Mouse (Mus musculus) Patski (cell line): ENCODE measurements around the gene Serping1. TPM values are rescaled to one million over a fixed set of nuclear protein-coding genes. Genes with fewer than 3 reads are reported as not detected.
"Not testable (repeated sequence)": the region's sequence is repeated elsewhere in the genome, so short reads cannot be mapped to it uniquely, and the experiment has no call there.

Experiments used
- ATAC-seq: fragments of 100-300 bp; one replicate; pipeline ENCODE4 v1.8.0; 2021
- CTCF ChIA-PET: fragments of 350-600 bp; sonication (Branson Sonifier 250); formaldehyde crosslinking; loops from one replicate; lab custom pipeline; 2022; ENCODE audit warnings: inconsistent platforms; lab: Charles Lee
- POLR2A ChIA-PET: fragments of 350-600 bp; sonication (Branson Sonifier 250); formaldehyde crosslinking; loops from one replicate; lab custom pipeline; 2022; ENCODE audit warnings: antibody characterized with exemption, inconsistent platforms; lab: Charles Lee
- DNase-seq: peaks from one replicate; pipeline ENCODE4 v3.0.0-alpha.2; 2011; ENCODE audit warnings: low read depth, low spot score
- H3K27me3 ChIP-seq: fragments of 371-371 bp; one replicate; pipeline ENCODE4 v1.5.1; 2021
- CTCF ChIP-seq: fragments of 100-300 bp; IDR thresholded peaks from one replicate; pipeline ENCODE4 v1.5.1; 2021
- in situ Hi-C: fragments of 300-500 bp; cut with MboI; formaldehyde crosslinking; loops from 3 replicates; pipeline ENCODE4 v1.11.1; 2018; ENCODE audit warnings: low pct_unique_long_range_greater_than_20kb, mixed read lengths
- polyA plus RNA-seq: library from polyadenylated mRNA; unstranded; gene quantifications from one replicate; pipeline ENCODE4 v1.2.3, GENCODE M21; 2021

Serping1 gene
- polyA plus RNA-seq, 1 experiment from 2014 or later = 0.14 TPM

DNA sequence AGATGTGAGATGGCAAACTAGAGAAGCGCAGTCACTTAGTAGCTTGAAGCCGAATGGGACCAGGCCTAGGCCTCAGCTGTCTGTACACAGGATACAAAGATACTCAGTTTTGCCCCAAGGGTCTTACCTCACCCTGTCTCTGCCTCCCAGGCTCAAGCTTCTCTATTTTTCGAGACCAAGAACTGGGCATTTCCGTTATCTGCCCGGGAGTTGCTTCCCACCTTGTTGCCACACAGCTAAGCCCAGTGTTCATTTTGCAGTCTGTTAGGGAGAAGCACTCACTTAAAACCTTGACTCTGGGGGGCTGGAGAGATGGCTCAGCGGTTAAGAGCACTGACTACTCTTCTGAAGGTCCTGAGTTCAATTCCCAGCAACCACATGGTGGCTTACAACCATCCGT, 28.7 kb upstream of the Serping1 start:
- ATAC-seq (no peak), DNase-seq (no peak)
- TF ChIP-seq CTCF = no peak
- ChIA-PET POLR2A (interaction anchor here (0.9 kb wide), 1 partner anchor 51 kb away, joined by 5 read pairs; no protein-coding TSS in a partner anchor), CTCF (interaction anchor here (0.9 to 1.6 kb wide), 3 partner anchors 16 to 64 kb away, joined by 3 to 4 read pairs (median 3); no protein-coding TSS in a partner anchor)
- no peaks in the 10 kb centered on the region for H3K27me3 ChIP-seq
- in situ Hi-C loops = loop anchor here (10.0 kb wide), 1 partner anchor 319 kb away; no protein-coding TSS in a partner anchor

DNA sequence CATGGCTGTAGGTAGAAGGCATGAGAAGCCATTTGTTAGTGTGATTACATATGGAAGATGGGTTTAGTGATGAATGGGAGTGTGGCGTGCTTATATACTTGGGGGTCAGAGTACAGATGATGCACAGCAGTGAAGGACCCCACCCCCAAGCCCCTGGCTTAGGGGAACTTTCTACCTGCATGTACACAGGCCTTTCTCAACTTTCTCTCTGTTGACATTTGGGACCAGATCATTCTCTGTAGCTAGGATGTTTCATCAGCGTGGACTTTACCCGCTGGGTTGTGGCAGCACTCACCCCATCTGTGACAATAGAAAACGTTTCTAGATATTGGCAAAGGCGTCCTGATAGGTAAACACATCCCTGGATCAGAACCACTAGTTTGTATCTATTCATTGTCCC, 26.0 kb upstream of the Serping1 start:
- POLR2A ChIA-PET, CTCF ChIA-PET, H3K27me3 ChIP-seq, DNase-seq, ATAC-seq: not testable (repeated sequence)
- in situ Hi-C loops = loop anchor here (10.0 kb wide), 1 partner anchor 316 kb away; no protein-coding TSS in a partner anchor

DNA sequence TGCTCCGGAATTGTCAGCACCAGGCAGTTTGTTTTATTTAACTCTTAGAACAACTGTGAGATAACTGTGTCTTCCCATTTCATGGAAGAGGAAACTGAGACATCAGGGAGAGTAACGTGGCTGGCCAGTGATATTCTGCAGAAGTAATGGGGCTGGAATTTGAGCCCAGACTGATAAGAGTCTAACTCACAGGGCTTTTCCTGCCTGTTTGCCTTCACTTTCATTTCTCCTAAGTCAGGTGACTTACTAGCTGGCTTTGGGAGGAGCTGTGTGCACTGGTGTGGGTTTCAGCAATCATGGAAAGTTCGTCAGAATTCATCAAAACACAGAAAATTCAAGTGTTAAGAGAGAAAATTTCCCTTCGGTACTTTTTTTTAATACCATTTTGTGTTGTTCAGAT, 25.1 kb upstream of the Serping1 start:
- ATAC-seq (no peak), DNase-seq (no peak)
- in situ Hi-C loops = loop anchor here (10.0 kb wide), 1 partner anchor 316 kb away; no protein-coding TSS in a partner anchor
- CTCF ChIA-PET = interaction anchor here (0.7 to 3.1 kb wide), 2 partner anchors 16 to 59 kb away, joined by 3 to 21 read pairs; no protein-coding TSS in a partner anchor
- TF ChIP-seq CTCF = no peak
- POLR2A ChIA-PET = no interaction called here
- no peaks in the 10 kb centered on the region for H3K27me3 ChIP-seq

DNA sequence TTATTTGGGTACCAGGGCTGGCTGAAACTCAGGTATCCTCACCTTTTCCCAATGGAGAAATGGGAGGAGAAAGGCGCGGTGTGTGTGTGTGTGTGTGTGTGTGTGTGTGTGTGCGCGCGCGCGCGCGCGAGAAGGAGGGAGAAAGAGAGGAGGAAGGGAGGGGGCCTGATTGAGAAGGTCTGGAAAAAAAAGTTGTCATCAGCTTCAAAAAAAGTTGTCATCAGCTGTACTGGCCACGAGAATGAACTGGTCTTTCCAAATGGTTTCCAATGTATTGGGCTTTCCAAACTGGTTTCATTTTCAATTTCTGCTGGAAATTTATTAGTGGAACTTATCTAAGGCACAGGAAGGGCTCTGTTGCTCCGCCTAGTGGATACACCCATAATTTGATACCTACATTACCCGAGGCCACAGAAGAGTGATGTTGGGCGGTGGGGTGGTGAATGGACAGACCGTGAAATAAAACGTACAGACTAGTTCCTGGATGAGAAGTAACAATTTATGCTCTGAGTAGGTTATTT, 23.9 kb upstream of the Serping1 start:
- H3K27me3 ChIP-seq = no peaks in the 10 kb centered on the region
- ChIA-PET POLR2A (interaction anchor here (0.6 kb wide), 1 partner anchor 95 kb away, joined by 3 read pairs; no protein-coding TSS in a partner anchor), CTCF (interaction anchor here (0.7 to 3.1 kb wide), 8 partner anchors 11 to 58 kb away, joined by 3 to 21 read pairs (median 5); no protein-coding TSS in a partner anchor)
- TF ChIP-seq CTCF = peak; percentile 78
- ATAC-seq = peak; percentile 72
- no peak for DNase-seq
- in situ Hi-C loops = no loop called here

DNA sequence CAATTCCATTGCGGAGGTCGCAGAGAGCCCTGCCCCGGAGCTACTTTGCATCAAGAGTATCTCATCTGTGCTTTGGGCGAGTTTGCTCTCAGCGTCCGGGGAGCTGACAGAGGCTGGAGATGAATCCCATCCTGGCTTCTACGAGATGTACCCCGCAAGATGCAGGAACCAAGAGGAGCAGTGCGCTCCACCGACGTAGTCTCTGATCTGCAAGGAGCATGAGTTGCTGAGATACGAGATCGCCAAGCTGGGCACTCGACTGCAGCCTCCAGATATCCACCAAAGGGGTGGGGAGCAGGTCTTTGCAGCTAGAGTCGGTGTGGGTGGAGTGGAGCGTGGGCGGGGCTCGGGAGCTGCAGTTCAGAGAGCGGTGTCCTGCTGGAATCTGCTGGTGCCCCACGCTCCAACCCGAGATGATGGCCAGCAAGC, 23.3 kb upstream of the Serping1 start, which contains the start of gene Ube2l6:
Ube2l6 (plus strand) TSS at position 336 of the 429 bp plus-strand sequence.
- no peak for DNase-seq
- no peaks in the 10 kb centered on the region for H3K27me3 ChIP-seq
- in situ Hi-C loops = no loop called here
- ChIA-PET POLR2A (interaction anchor here (0.6 kb wide), 1 partner anchor 94 kb away, joined by 3 read pairs; no protein-coding TSS in a partner anchor), CTCF (interaction anchor here (0.7 to 3.1 kb wide), 11 partner anchors 9 to 58 kb away, joined by 3 to 21 read pairs (median 4); no protein-coding TSS in a partner anchor)
- peak; percentile 56 for ATAC-seq
- no peak for TF ChIP-seq CTCF

DNA sequence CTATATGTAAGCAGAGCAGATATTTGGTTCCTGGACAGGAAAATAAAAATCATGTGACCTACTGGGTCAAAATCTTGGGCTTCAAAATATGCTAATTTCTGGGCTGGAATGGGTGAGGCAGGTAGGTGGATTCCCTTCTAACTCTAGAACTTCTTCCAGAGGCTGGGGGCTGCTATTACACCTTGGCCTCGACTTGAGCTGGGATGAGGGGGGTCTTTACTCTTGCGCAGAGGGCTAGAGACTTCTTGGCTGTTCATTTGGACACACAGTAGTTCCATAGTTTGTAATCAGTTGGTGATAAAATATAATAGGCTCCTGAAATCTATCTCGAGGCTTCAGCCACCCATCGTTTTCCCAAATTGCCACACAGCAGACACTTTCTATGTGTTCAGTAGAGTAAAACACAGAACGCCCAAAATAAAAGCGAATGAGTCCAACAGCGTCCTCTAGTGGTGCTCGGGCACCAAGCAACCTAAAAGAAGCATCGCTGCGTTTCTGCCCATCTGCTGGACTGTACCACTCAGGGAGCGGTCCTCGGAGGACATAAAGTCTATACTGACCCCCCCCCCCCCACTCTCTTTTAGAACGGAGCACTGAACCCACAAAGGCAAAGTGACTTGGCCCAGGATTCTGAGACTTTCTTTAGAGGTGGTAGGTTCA, 22.7 kb upstream of the Serping1 start:
- ATAC-seq (peak; percentile 73), DNase-seq (no peak)
- ChIA-PET POLR2A (no interaction called here), CTCF (interaction anchor here (0.7 to 3.1 kb wide), 11 partner anchors 9 to 57 kb away, joined by 3 to 21 read pairs (median 3); no protein-coding TSS in a partner anchor)
- H3K27me3 ChIP-seq = no peaks in the 10 kb centered on the region
- TF ChIP-seq CTCF = peak; percentile 92
- in situ Hi-C loops = no loop called here

DNA sequence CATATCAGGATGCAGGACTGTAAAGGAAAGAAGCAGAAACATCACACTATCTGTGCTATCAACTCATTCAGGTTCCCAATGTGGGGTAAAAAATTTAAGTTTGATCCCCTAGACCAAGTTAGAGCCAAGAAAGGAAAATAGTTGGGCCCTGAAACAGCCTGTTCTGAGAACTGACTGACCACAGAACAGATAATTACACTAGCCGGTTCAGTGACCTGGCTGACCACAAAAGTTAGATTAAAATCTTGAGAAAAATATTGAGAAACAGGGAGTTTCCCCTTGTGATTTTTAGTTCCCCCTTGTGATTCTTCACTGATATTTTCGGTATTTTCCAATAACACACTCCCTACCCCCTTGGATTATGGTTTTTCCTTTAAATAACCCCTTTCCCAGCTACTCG, 18.6 kb upstream of the Serping1 start:
- no peak for TF ChIP-seq CTCF
- in situ Hi-C loops = no loop called here

DNA sequence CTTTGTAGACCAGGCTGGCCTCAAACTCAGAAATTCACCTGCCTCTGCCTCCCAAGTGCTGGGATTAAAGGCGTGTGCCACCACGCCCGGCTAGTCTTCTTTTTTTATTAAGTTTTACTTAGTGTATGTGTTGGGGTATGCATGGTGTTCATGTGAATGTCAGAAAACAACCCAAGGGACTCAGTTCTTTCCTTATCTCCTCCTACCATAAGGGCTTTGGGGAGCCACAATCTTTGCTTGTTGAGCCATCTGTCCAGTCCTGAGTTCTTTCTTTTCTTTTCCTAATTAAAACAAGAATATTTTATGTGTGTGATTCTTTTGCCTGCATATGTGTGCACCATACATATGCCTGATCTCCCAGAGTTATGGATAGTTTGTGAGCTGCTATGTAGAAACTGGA, 17.9 kb upstream of the Serping1 start:
- TF ChIP-seq CTCF = no peak
- peaks cover 4% of the 10 kb centered on the region for H3K27me3 ChIP-seq
- in situ Hi-C loops = no loop called here
- DNase-seq = no peak
- ATAC-seq = no peak
- POLR2A ChIA-PET = no interaction called here
- CTCF ChIA-PET = no interaction called here

More for the DNA sequence above, 18.6 kb upstream of the Serping1 start:
- DNase-seq = no peak
- ATAC-seq = no peak
- H3K27me3 ChIP-seq = no peaks in the 10 kb centered on the region
- ChIA-PET POLR2A (no interaction called here), CTCF (no interaction called here)

DNA sequence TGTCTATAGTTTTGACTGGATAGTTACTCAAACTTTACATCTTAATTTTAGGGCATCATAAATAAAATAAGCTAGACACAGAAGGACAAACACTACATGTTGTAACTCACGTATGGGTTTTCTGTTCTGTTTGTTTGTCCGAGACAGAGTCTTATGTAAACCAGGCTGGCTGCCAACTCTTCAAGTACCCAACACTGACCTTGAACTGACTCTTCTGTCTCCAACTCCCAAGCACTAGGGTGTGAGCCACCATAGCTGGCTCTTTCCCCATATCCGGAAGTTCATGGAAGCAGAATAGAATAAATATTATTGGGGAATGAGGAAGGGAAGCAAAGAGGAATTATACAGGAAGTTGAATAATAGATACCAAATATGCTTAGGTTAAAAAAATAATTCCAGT, 17.3 kb upstream of the Serping1 start:
- ChIA-PET CTCF (no interaction called here), POLR2A (no interaction called here)
- DNase-seq (no peak), ATAC-seq (no peak)
- in situ Hi-C loops = no loop called here
- H3K27me3 ChIP-seq = peaks cover 4% of the 10 kb centered on the region
- TF ChIP-seq CTCF = no peak

DNA sequence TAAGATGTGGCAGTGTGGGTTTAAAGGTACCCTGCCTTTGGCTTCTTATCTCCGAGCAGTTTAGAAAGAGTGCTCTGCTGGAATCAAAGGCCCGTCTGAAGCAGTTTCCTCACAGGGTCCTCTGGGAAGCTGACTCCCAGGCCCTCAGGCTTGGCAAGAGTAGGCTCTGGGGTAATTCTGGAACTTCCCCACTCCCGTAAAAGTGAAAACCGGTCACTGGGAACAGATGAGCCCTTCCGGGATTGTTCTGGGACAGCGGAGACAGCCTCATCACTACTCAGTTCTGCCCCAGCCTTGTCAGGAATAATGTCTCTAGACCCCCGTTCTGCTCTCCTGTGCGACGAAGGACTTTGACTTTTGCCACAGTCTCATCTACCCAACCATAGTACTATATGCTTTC, 15.2 kb upstream of the Serping1 start:
- CTCF ChIA-PET = no interaction called here
- ATAC-seq (no peak), DNase-seq (no peak)
- in situ Hi-C loops = no loop called here
- no peak for TF ChIP-seq CTCF
- POLR2A ChIA-PET = interaction anchor here (1.1 kb wide), 1 partner anchor 11 kb away, joined by 3 read pairs; no protein-coding TSS in a partner anchor
- peaks cover 5% of the 10 kb centered on the region for H3K27me3 ChIP-seq
